Mouse (Mus musculus): ENCODE data around the gene Cltb.
A peak's percentile ranks its signal among the peaks of the same experiment; 100 is the strongest.
"Not testable (repeated sequence)": the region's sequence is repeated elsewhere in the genome, so short reads cannot be mapped to it uniquely, and the experiment has no call there.

Gene Cltb

GRCm38 (mm10) chr13:54610972-54611754 lies at the start of gene Cltb:
Cltb (minus strand) TSS chr13:54611344.
- DNase-seq (ENCODE audit: low read depth), result no peak

GRCm38 (mm10) chr13:54660877-54661276 lies 49.7 kb upstream of the Cltb start:
- DNase-seq (ENCODE audit: low read depth), result no peak

- no peak for DNase-seq (ENCODE audit: low read depth)
Observed at GRCm38 (mm10) chr13:54650461-54650860, 39.3 kb upstream of the Cltb start.

- DNase-seq (ENCODE audit: low read depth), result no peak
Observed at GRCm38 (mm10) chr13:54635011-54635410, 23.9 kb upstream of the Cltb start.

- DNase-seq (ENCODE audit: low read depth), result no peak
Observed at GRCm38 (mm10) chr13:54632731-54633277, 21.7 kb upstream of the Cltb start.

- DNase-seq (ENCODE audit: low read depth), result no peak
Observed at GRCm38 (mm10) chr13:54629128-54629527, 18.0 kb upstream of the Cltb start.

GRCm38 (mm10) chr13:54621960-54622521 lies 10.9 kb upstream of the Cltb start:
- no peak for DNase-seq (ENCODE audit: low read depth)

- DNase-seq (ENCODE audit: low read depth), result peak; percentile 94
Observed at GRCm38 (mm10) chr13:54621155-54621932, 10.2 kb upstream of the Cltb start, which contains the start of gene Faf2. Faf2 (plus strand) TSS chr13:54621784.

GRCm38 (mm10) chr13:54616998-54617397 lies 5.9 kb upstream of the Cltb start:
- no peak for DNase-seq (ENCODE audit: low read depth)

GRCm38 (mm10) chr13:54616307-54616706 lies 5.2 kb upstream of the Cltb start:
- DNase-seq (ENCODE audit: low read depth), result no peak

- not testable (repeated sequence) for DNase-seq (ENCODE audit: low read depth)
Observed at GRCm38 (mm10) chr13:54613141-54613540, 2.0 kb upstream of the Cltb start.

- no peak for DNase-seq (ENCODE audit: low read depth)
Observed at GRCm38 (mm10) chr13:54610613-54610971, 552 bp downstream of the Cltb start.

- no peak for DNase-seq (ENCODE audit: low read depth)
Observed at GRCm38 (mm10) chr13:54609301-54609700, 1.8 kb downstream of the Cltb start.

GRCm38 (mm10) chr13:54608666-54609065 lies 2.5 kb downstream of the Cltb start:
- DNase-seq (ENCODE audit: low read depth), result no peak

GRCm38 (mm10) chr13:54608002-54608401 lies 3.1 kb downstream of the Cltb start:
- DNase-seq (ENCODE audit: low read depth), result no peak

- no peak for DNase-seq (ENCODE audit: low read depth)
Observed at GRCm38 (mm10) chr13:54607204-54607603, 3.9 kb downstream of the Cltb start.

- no peak for DNase-seq (ENCODE audit: low read depth)
Observed at GRCm38 (mm10) chr13:54605426-54605825, 5.7 kb downstream of the Cltb start.

GRCm38 (mm10) chr13:54604221-54604620 lies 6.9 kb downstream of the Cltb start:
- no peak for DNase-seq (ENCODE audit: low read depth)

- DNase-seq (ENCODE audit: low read depth), result no peak
Observed at GRCm38 (mm10) chr13:54603501-54603900, 7.6 kb downstream of the Cltb start.

GRCm38 (mm10) chr13:54602639-54603111 lies 8.5 kb downstream of the Cltb start:
- no peak for DNase-seq (ENCODE audit: low read depth)

- no peak for DNase-seq (ENCODE audit: low read depth)
Observed at GRCm38 (mm10) chr13:54598622-54599143, 12.5 kb downstream of the Cltb start.

- DNase-seq (ENCODE audit: low read depth), result no peak
Observed at GRCm38 (mm10) chr13:54596870-54597269, 14.3 kb downstream of the Cltb start.

Data from c-Kit-positive CD71-positive TER-119-negative erythroid progenitor cells, embryonic 14.5 days (primary cell).